Mouse (Mus musculus) forebrain, embryonic 15.5 days (tissue): ENCODE data around the gene Adi1. TPM values are rescaled to one million over a fixed set of nuclear protein-coding genes. Genes with fewer than 3 reads are reported as not detected.

Experiments
- ATAC-seq: fragments of 200-750 bp; cut with Nextera tagmentation; replicated peaks from 2 replicates; pipeline ENCODE4 v1.8.0; 2017; ENCODE audit warnings: mild to moderate bottlenecking, moderate TSS enrichment, moderate library complexity
- H3K27ac ChIP-seq: fragments of 300-500 bp; sonication (generic); replicated peaks from 2 replicates; pipeline ENCODE4 v1.5.1; 2015; ENCODE audit warnings: mild to moderate bottlenecking, inconsistent platforms
- H3K27me3 ChIP-seq: fragments of 300-500 bp; sonication (generic); 2 replicates; pipeline ENCODE4 v1.6.1; 2015; ENCODE audit warnings: inconsistent platforms
- H3K36me3 ChIP-seq: fragments of 300-500 bp; sonication (generic); 2 replicates; pipeline ENCODE4 v1.6.1; 2015; ENCODE audit warnings: mild to moderate bottlenecking, inconsistent platforms
- H3K4me1 ChIP-seq: fragments of 300-500 bp; sonication (generic); 2 replicates; pipeline ENCODE4 v1.6.1; 2015; ENCODE audit warnings: inconsistent platforms
- H3K4me2 ChIP-seq: fragments of 300-500 bp; sonication (generic); replicated peaks from 2 replicates; pipeline ENCODE4 v1.6.1; 2015; ENCODE audit warnings: mild to moderate bottlenecking, inconsistent platforms
- H3K4me3 ChIP-seq: fragments of 300-500 bp; sonication (generic); 2 replicates; pipeline ENCODE4 v1.5.1; 2015; ENCODE audit warnings: mild to moderate bottlenecking, inconsistent platforms
- H3K9ac ChIP-seq: fragments of 300-500 bp; sonication (generic); replicated peaks from 2 replicates; pipeline ENCODE4 v1.6.1; 2015; ENCODE audit warnings: mild to moderate bottlenecking, inconsistent platforms
- H3K9me3 ChIP-seq: fragments of 300-500 bp; sonication (generic); 2 replicates; pipeline ENCODE4 v1.6.1; 2016; ENCODE audit warnings: inconsistent platforms
- WGBS: fragments of 180-500 bp; shearing (Covaris S2); methylation state at CpG from one replicate; pipeline ENCODE4 v1.1.7; 2015; ENCODE audit warnings: mixed read lengths; 5-methylcytosine and 5-hydroxymethylcytosine counted together
- polyA plus RNA-seq: library from polyadenylated mRNA; unstranded; fragments of >200 nt; fragmentation: Nextera tagmentation; extraction: Ambion mirVana; gene quantifications from 2 replicates; pipeline ENCODE4 v1.2.1, GENCODE M21; 2015

The Adi1 gene
- 39.8 and 41.7 TPM in 2 replicates for polyA plus RNA-seq

DNA sequence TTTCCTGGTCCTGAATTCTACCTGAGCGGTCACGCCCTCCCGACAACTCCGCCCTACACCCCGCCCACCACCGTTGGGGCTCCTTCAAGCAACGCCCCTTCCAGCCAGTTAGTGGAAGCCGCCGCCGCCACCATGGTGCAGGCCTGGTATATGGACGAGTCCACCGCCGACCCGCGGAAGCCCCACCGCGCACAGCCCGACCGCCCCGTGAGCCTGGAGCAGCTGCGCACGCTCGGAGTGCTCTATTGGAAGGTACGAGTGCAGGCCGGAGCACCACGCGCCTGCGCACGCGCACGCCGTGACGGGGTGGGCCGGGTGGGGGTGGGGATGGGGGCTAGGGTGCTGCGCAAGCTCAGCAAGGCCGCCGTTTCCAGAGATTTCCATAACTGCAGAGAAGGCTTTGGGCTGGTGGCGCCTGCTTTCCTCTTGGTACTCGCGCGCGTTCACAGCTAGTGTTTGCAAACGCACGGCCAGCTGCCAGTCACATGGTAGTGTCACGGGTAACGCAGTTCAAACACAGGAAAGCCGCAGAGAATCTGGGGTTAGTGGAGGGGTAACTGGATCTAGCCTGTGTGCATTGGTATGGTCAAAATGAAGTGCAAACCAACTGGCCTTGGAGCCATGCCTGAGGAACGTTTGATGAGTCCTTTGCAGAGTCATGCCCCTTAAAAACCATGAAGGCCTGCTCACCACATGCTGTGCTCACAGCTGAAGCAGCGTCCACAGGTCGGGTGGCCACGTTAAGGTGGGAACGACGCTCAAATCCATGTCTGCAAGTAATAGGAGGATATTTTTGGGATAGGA is at the start of gene Adi1:
Gene Adi1, plus strand, starts transcription at position 111 of the 804 bp plus-strand sequence.
- 3% methylated on average over 53 of the region's 53 CpGs for WGBS
- Histone ChIP-seq H3K27me3 (no peaks in the 10 kb centered on the region), H3K4me3 (peak within 1 kb of the TSS; percentile 54), H3K4me1 (peaks cover 8% of the 10 kb centered on the region), H3K36me3 (no peaks in the 10 kb centered on the region), H3K27ac (peak within 1 kb of the TSS; percentile 92), H3K9ac (peak within 1 kb of the TSS; percentile 58), H3K9me3 (no peaks in the 10 kb centered on the region), H3K4me2 (peak within 1 kb of the TSS; percentile 54)
- peak; percentile 98 for ATAC-seq

DNA sequence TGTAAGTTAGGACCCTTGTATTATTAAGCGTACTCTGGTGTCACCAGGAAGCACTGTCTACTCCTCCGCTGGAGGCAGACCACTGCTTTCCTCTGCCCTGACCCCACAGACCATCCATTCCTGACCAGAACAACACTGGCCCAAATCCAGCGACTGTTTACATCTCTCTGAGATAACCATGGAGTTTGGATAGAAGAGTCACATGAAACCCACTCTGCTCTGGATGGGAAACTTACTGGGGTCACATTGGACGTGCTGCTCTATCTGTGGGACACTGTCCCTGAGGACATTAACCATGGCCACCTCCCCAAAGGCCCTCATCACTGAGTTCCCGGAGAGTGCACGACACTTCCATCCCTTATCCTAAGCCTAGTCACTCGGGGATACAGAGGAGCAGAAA is 49.6 kb upstream of the Adi1 start:
- H3K36me3 ChIP-seq, result peaks cover 26% of the 10 kb centered on the region
- no peak overlapping the region for H3K4me2 ChIP-seq
- ATAC-seq, result no peak
- H3K9me3 ChIP-seq, result no peaks in the 10 kb centered on the region
- H3K4me1 ChIP-seq, result 0 out of 2 replicates have a peak, but pooled peaks cover 11% of the 10 kb centered on the region
- no peak overlapping the region for H3K27ac ChIP-seq
- WGBS, result 88% methylated on average over 7 of the region's 7 CpGs
- H3K27me3 ChIP-seq, result no peaks in the 10 kb centered on the region
- H3K4me3 ChIP-seq, result no peak overlapping the region
- H3K9ac ChIP-seq, result no peak overlapping the region

DNA sequence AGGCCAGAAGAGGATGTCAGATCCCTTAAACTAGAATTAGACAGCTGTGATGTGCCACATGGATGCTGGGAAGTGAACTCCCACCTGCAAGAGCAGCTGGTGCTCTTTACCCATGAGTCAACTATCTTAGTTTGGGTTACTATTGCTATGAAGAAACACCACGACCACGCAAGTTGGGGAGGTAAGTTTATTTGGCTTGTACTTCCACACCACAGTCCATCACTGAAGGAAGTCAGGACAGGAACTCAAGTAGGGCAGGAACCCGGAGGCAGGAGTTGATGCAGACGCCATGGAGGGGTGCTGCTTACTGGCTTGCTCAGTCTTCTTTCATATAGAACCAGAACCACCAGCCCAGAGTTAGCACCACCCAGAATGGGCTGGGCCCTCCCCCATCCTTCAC is 47.9 kb upstream of the Adi1 start:
- no peak overlapping the region for H3K9ac ChIP-seq
- H3K4me2 ChIP-seq, result no peak overlapping the region
- no peaks in the 10 kb centered on the region for H3K9me3 ChIP-seq
- no peaks in the 10 kb centered on the region for H3K27me3 ChIP-seq
- peaks cover 43% of the 10 kb centered on the region for H3K36me3 ChIP-seq
- H3K4me1 ChIP-seq, result peaks cover 4% of the 10 kb centered on the region; the same call in 1 of the 2 replicates
- ATAC-seq, result no peak
- 77% methylated on average over 4 of the region's 4 CpGs for WGBS
- H3K27ac ChIP-seq, result no peak overlapping the region
- no peak overlapping the region for H3K4me3 ChIP-seq

DNA sequence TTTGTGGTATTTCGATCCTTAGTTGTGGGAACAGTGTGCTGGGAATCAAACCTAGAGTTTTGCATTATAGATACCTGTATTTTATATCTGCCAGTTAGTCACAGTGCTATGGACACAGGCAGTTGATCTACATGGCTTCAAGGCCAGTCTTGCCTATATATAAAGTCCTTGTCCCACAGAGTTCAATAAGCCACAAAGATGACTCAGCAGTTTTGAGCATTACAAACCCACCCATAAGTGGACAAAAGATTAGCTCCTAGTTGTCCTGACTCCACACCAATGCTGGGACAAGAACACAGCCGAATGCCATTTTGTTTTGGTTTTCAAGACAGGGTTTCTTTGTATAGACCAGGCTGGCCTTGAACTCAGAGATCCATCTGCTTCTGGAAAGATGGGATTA is 46.6 kb upstream of the Adi1 start:
- 89% methylated on average over 2 of the region's 2 CpGs for WGBS
- Histone ChIP-seq H3K4me3 (no peak overlapping the region), H3K4me1 (peaks cover 14% of the 10 kb centered on the region), H3K27me3 (no peaks in the 10 kb centered on the region), H3K27ac (no peak overlapping the region), H3K9ac (no peak overlapping the region), H3K4me2 (no peak overlapping the region), H3K36me3 (peaks cover 56% of the 10 kb centered on the region), H3K9me3 (no peaks in the 10 kb centered on the region)
- ATAC-seq, result no peak

DNA sequence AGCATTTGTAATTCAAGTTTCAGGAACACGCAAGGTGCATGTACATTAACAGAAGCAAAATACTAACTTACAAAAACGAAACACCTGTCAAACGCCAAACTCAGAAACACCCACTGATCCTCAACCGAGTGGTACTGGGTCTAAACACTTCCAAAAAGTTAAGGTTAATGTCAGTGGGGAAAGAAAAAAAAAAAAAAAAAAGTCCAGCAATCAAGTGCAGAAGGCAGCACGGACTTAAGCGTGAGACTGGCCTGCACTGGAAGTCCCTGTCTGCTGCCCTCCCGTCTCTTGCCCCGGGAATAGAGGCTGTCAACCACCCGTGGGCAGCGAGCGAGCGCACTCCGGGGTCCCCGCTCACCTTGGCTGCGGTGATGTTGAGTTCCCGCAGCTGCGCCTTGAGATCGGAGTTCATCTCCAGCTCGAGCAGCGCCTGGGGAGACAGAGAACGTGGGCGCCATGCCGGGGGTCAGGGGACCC is 39.9 kb upstream of the Adi1 start:
- Histone ChIP-seq H3K27me3 (no peaks in the 10 kb centered on the region), H3K27ac (peak overlapping the region; percentile 87), H3K4me1 (peaks cover 31% of the 10 kb centered on the region), H3K9ac (peak overlapping the region; percentile 87), H3K36me3 (peaks cover 40% of the 10 kb centered on the region), H3K4me2 (peak overlapping the region; percentile 57), H3K4me3 (peak overlapping the region; percentile 64), H3K9me3 (no peaks in the 10 kb centered on the region)
- ATAC-seq, result peak; percentile 17
- WGBS, result 2% methylated on average over 23 of the region's 23 CpGs

DNA sequence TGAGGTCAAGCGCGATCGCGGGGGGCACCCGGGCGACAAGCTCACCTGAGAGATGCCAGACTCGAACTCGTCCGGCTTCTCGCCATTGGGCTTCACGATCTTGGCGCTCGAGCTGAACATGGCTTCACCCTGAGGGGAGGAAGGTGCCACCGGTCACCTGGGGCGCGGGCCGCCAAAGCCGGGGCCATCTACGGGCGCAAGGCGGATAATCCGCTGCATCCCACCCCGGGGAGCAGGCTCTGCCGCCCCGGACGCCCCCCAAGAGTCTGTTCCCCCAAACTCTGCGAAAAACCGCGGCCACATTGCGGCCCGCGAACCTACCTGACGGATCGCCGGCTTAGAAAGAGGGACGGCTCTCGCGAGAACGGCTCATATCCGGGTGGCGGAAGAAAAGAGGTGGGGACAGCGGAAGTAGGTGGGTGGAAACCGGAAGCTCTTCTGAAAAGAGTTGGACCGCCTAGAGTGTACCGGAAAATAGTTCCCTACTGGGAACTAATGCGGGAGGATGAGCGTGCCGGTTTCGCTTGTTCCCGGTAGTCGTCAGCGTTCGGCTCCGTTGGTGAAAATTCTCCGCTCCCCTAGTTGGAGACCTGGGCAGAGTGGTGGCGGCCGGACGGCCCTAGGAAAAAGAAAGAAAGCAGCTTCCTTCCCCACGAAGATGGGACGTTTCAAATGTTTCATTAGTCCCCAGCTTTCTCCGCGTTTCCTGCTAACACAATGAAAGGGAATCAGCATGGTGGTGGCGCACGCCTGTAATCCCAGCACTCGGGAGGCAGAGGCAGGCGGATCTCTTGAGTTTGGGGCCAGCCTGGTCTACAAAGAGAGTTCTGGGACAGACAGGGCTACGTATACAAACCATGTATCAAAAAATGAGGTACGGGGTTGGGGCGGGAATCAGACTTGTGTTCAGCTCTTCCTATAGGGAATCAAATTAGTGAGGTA is 39.2 kb upstream of the Adi1 start, which contains the start of gene Rps7:
Gene Rps7, minus strand, starts transcription at position 419 of the 942 bp plus-strand sequence.
- 6% methylated on average over 69 of the region's 69 CpGs for WGBS
- H3K27ac ChIP-seq, result peak within 1 kb of the TSS; percentile 87
- H3K4me1 ChIP-seq, result peaks cover 31% of the 10 kb centered on the region
- H3K9ac ChIP-seq, result peak within 1 kb of the TSS; percentile 87
- H3K27me3 ChIP-seq, result no peaks in the 10 kb centered on the region
- peak within 1 kb of the TSS; percentile 64 for H3K4me3 ChIP-seq
- ATAC-seq, result peak; percentile 97
- peaks cover 32% of the 10 kb centered on the region for H3K36me3 ChIP-seq
- H3K4me2 ChIP-seq, result peak within 1 kb of the TSS; percentile 57
- H3K9me3 ChIP-seq, result no peaks in the 10 kb centered on the region

DNA sequence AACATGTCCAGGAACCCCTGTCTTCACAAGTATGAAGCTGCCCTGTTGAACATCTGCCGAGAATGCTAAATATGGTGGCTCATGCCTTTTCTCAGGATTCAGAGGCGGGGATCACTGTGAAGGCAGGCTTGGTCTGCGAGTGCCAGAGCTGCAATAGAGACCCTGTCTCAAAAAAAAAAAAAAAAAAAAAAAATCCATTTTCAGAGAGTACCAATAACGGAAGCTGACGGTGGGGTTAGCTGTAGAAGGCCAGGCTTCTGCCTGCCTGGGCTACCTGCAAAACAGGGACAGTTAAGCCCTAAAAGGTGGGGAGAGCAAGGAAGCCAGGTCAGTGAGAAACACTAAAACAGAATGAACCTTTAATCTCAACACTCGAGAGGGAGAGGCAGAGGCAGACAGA is 38.5 kb upstream of the Adi1 start:
- Histone ChIP-seq H3K4me1 (peaks cover 31% of the 10 kb centered on the region), H3K9me3 (no peaks in the 10 kb centered on the region), H3K4me3 (peak overlapping the region; percentile 64), H3K27ac (no peak overlapping the region), H3K4me2 (0 out of 2 replicates have a peak overlapping the region, but pooled peaks have one; percentile 50), H3K27me3 (no peaks in the 10 kb centered on the region), H3K9ac (no peak overlapping the region), H3K36me3 (peaks cover 25% of the 10 kb centered on the region)
- 92% methylated on average over 6 of the region's 6 CpGs for WGBS
- no peak for ATAC-seq

DNA sequence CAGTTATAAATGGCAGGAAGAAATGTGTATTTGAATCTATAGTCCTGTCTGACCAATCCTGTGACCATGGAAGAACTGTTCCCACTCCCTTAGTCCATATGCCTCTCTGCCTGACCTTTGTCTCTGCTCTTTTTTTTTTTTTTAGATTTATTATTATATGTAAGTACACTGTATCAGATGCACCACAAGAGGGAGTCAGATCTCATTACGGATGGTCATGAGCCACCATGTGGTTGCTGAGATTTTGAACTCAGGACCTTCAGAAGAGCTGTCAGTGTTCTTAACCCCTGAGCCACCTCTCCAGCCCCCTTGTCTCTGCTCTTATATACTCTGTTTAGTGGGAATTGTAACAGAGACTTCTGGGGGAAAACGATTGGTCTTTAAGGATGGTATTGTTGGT is 36.3 kb upstream of the Adi1 start:
- Histone ChIP-seq H3K27me3 (no peaks in the 10 kb centered on the region), H3K9ac (no peak overlapping the region), H3K36me3 (0 out of 2 replicates have a peak, but pooled peaks cover 3% of the 10 kb centered on the region), H3K9me3 (no peaks in the 10 kb centered on the region), H3K4me1 (peaks cover 15% of the 10 kb centered on the region), H3K4me2 (no peak overlapping the region), H3K4me3 (no peak overlapping the region), H3K27ac (no peak overlapping the region)
- no peak for ATAC-seq
- 66% methylated on average over 2 of the region's 2 CpGs for WGBS

DNA sequence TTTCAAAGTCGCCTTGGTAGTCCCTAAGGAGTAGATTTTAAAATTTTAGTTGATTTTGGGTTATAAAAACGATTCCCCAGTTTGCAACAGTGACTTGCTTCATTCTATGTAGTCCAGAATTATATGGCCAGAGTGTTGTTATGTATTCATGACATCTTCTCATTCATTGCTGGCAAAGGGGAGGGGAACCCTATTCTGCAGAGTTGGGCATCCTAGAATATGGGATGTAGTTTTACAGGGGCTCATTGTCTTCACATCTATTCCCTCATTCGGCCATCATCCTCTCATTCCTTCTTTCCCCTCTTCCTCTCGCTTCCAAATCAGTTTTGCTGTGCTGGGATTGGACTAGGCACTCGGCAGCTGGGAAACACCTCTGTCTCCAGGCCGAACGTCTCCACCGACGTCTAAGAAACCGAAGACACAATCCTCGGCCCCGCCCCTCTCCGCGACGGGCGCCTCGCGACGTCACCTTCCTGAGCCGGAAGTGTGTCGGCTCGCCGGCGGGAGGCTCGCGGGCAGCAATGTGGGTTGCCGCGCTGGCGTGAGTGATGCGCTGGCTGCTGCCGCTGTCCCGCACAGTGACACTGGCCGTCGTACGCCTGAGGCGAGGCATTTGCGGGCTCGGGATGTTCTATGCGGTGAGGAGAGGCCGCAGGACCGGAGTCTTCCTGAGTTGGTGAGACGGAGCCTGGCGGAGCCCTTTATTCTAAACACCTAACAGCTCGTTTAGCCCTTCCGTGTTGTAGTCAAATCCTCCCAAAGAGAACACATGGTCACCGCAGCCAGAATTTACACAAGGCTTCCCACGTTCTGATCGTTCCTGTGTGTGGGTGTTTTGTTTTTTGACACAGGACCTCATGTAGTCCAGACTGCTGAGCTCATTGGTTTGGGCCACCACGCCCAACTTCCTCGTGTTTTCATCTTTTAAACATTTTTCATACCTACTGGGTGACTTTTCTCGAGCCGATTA is 25.6 kb upstream of the Adi1 start, which contains the start of gene Rnaseh1:
Gene Rnaseh1, plus strand, starts transcription at position 462 of the 970 bp plus-strand sequence.
- Histone ChIP-seq H3K4me1 (peaks cover 16% of the 10 kb centered on the region), H3K9me3 (no peaks in the 10 kb centered on the region), H3K4me3 (peak within 1 kb of the TSS; percentile 97), H3K27ac (peak within 1 kb of the TSS; percentile 89), H3K27me3 (no peaks in the 10 kb centered on the region), H3K4me2 (peak within 1 kb of the TSS; percentile 52), H3K36me3 (peaks cover 10% of the 10 kb centered on the region), H3K9ac (peak within 1 kb of the TSS; percentile 87)
- 1% methylated on average over 52 of the region's 52 CpGs for WGBS
- peak; percentile 97 for ATAC-seq

DNA sequence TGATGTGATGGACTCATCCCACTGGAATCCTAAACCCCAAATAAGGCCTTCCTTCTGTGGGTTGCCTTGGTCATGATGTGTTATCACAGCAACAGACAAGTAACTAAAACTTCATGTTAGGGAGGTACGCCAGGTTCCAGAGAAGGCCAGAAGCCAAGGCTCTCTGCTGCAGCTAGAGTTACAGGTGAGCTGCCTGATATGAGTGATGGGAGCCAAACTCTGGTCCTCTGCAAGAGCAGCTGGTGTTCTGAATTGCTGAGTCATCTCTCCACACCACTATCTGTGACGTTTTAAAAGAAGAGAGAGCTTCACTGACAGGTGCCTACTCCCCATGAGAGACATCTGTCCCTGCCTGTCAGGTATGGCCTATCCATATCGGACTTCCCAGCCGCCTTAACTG is 12.4 kb upstream of the Adi1 start:
- H3K27me3 ChIP-seq, result no peaks in the 10 kb centered on the region

DNA sequence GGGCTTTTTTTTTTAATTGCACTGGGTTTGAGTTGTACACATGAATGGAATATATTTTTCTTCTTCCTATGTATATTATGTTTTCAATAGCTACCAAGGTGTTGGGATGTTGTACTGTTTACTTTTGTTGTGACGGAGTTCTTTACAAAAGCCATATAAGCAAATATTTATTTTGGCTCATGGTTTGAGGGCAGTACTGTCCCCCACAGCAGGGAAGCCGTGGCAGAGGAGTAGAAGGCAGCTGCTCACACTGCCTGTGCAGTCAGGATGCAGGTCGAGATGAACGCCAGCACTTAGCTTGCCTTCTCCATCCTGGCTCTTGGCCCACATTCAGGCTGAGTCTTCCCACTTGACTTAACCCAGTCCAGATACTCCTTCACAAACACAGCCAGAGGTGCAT is 8.3 kb upstream of the Adi1 start:
- H3K27me3 ChIP-seq, result no peaks in the 10 kb centered on the region
- no peaks in the 10 kb centered on the region for H3K4me1 ChIP-seq
- no peak for ATAC-seq
- no peak overlapping the region for H3K9ac ChIP-seq
- 84% methylated on average over 4 of the region's 4 CpGs for WGBS
- no peak overlapping the region for H3K4me2 ChIP-seq
- no peak overlapping the region for H3K27ac ChIP-seq
- no peaks in the 10 kb centered on the region for H3K36me3 ChIP-seq
- H3K9me3 ChIP-seq, result no peaks in the 10 kb centered on the region
- no peak overlapping the region for H3K4me3 ChIP-seq

More for the DNA sequence above, 12.4 kb upstream of the Adi1 start:
- Histone ChIP-seq H3K4me1 (no peaks in the 10 kb centered on the region), H3K9me3 (no peaks in the 10 kb centered on the region), H3K27ac (no peak overlapping the region), H3K36me3 (peaks cover 33% of the 10 kb centered on the region), H3K4me2 (no peak overlapping the region), H3K4me3 (no peak overlapping the region), H3K9ac (no peak overlapping the region)
- ATAC-seq, result no peak
- 83% methylated on average over 4 of the region's 4 CpGs for WGBS
